Mouse (Mus musculus) liver, adult (tissue): ENCODE measurements around the gene Samd13.

Experiments used
- GATA4 ChIP-seq: IDR thresholded peaks from 2 replicates; pipeline ENCODE4 v1.6.1; 2014; ENCODE audit warnings: mild to moderate bottlenecking, low read length; ENCODE audit not compliant: insufficient replicate concordance

Gene Samd13

DNA sequence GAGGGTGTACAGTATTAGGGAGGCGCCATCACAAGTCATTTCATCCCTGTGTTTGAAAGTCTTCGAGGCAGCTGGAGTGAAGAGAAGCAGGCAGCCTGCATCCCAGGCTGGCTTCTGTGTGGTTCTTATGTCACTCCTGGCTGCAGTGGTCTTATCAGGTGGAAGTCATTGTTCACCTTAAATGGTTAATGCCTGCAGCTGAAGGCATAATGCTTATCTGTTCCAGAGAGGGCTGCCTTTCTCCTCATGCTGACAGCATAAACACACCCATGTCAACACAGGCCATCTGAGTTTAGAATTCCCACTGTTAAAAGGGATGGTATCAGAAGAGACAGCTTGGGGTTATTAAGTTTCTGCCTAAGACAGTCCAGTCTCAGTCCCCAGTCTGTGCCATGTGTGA is 84.2 kb downstream of the Samd13 start:
- TF ChIP-seq GATA4 = no peak

DNA sequence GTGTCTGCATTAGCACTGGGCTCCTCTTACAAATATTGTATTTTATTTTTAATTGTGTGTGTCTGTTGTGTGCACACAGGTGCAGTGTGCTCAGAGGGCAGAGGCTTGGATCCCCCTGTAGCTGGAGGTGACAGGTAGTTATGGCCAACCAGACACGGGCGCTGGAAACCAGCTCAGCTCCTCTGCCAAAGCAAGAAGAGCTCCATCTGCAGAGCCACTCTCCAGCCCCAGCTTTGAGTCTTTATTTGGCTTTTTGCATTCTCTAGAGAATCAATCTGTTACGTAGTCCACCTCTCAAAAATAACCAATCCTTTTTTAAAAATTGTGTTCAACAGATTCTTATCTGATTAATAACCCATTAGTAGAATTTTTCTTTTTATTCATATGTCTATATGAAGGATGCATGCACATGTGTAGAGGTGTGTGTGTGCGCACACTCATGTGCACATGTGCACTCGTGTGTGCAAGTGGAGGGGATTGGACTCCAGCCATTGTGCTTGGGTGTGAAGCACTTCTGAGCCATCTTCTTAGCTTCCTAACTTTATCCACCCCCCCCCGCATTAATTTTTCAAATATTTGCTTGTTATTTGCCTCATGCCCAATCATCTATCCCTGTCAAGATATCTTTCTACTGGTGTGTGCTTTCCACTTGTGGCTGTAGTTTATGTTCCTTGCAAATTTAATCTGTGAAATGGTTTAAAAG is 86.0 kb downstream of the Samd13 start:
- no peak for TF ChIP-seq GATA4

DNA sequence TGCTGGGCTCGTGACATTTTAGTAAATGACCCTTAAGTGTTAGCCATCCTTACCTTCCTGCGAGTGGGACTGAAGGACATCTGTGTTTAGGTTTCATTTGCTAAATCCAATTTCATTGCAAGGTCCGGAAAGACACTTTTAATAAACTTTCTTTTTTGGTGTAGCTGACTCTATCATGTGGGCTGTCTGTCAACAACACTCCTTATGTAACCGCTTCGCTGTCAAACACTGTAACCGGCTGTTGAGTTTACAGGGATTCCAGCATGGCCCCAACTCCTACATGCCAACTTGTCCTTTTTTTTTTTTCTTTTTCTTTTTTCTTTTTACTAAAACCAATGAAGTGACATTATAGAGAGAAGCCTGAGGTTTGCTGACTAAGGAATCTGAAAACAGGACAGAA is 87.0 kb downstream of the Samd13 start:
- TF ChIP-seq GATA4 = no peak

DNA sequence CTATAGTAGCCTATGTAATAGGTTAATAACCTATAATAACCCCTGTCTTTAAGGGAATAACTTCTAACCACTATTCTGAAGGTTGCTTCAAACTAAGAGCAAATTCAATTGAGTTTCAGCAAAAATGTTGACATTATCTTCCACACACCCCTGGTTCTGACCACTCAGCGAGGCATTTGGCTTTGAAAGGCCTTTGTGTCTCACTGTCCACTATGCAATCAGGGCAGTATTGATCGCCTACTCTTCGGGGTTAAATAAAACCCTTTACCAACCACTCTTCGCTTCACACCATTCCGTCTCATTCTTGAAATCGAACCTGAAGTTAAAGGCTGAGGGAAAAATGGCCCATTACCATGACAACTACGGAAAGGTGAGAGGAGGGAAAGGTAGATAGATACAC is 88.5 kb downstream of the Samd13 start:
- TF ChIP-seq GATA4 = no peak; the same call in 1 of the 2 replicates

DNA sequence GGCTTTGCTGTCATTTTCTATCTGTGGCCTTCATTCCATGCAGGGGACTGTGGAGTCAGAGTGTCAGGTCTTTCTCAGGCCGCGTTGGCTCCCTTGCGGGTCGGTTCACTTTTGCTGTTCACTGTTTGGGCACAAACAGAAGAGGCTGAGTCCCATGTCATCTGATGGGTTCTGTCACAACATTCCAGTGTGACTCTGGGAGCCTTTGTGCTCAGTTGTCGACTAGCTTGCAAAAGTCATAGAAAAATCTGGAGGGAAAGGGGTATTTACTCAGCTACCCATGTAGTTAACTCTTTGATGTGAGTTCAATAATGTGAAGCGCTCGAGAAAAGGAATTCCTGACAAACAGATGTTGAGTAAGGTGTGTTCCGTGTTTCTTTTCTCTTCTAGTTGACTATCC is 89.0 kb downstream of the Samd13 start:
- no peak for TF ChIP-seq GATA4

DNA sequence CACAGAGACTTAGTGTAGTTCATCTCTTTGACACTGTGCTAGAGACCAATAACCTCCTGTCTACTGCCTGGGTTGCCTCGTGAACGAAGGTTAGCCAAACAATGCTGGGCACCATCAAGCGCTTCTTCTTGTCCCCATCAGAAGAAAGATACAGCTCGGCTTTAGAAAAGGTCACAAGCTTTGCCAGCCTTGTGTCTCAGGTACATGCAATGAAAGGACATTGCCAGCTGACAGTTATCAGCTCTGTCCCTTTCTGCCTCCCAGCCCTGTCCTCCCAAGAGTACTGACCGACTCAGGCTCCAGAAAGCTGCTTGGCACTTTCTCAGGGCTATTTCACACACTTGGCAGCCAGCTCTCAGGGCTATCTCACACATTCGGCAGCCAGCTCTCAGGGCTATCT is 90.0 kb downstream of the Samd13 start:
- TF ChIP-seq GATA4 = 0 out of 2 replicates have a peak, but pooled peaks have one; percentile 53
